Mouse (Mus musculus) adrenal gland, postnatal 10 days (tissue): Measurements from ENCODE around the gene Ccl3. TPM values are rescaled to one million over a fixed set of nuclear protein-coding genes. Genes with fewer than 3 reads are reported as not detected.

Source experiments
- DNase-seq: peaks from one replicate; pipeline ENCODE4 v3.0.0; 2021; ENCODE audit warnings: mixed read lengths
- long read RNA-seq, 2 experiments: library from polyadenylated mRNA; stranded (forward); transcript quantifications; one replicate each; pipeline ENCODE4 v2.0.0; 2021
- total RNA-seq, 2 experiments: library from RNA; stranded (reverse); gene quantifications; 2 replicates each; pipeline ENCODE4 v1.2.3; 2021

Gene Ccl3
- under 1 TPM in 1 of 2 experiments, not detected in 1; 0.36 TPM for total RNA-seq
- long read RNA-seq, experiment 1: 0 reads
- long read RNA-seq, experiment 2: 0 reads

- DNase-seq: no peak
These were observed at the start of gene Ccl3 for GRCm38 (mm10) chr11:83649305-83649841. Gene Ccl3 (minus strand): TSS chr11:83649355.

GRCm38 (mm10) chr11:83692008-83692407, 42.9 kb upstream of the Ccl3 start:
- no peak for DNase-seq

GRCm38 (mm10) chr11:83689918-83690317, 40.8 kb upstream of the Ccl3 start:
- no peak for DNase-seq

- DNase-seq: no peak
These were observed 26.5 kb upstream of the Ccl3 start for GRCm38 (mm10) chr11:83675665-83676064.

GRCm38 (mm10) chr11:83671743-83672142, 22.6 kb upstream of the Ccl3 start:
- peak; percentile 36 for DNase-seq

- no peak for DNase-seq
These were observed 14.4 kb upstream of the Ccl3 start for GRCm38 (mm10) chr11:83663532-83663931.

- no peak for DNase-seq
These were observed 13.0 kb upstream of the Ccl3 start, which contains the start of gene Ccl4 for GRCm38 (mm10) chr11:83662204-83662603. Gene Ccl4 (plus strand): TSS chr11:83662584.

GRCm38 (mm10) chr11:83658797-83659196, 9.6 kb upstream of the Ccl3 start:
- no peak for DNase-seq

- DNase-seq: no peak
These were observed 8.4 kb upstream of the Ccl3 start for GRCm38 (mm10) chr11:83657508-83657907.

GRCm38 (mm10) chr11:83654606-83655005, 5.5 kb upstream of the Ccl3 start:
- no peak for DNase-seq

- DNase-seq: peak; percentile 16
These were observed 2.6 kb downstream of the Ccl3 start for GRCm38 (mm10) chr11:83646356-83647149.

GRCm38 (mm10) chr11:83645521-83645920, 3.6 kb downstream of the Ccl3 start, which contains the start of gene Rpl9-ps1:
Gene Rpl9-ps1 (minus strand): TSS chr11:83645621.
- DNase-seq: no peak

- DNase-seq: no peak
These were observed 7.9 kb downstream of the Ccl3 start for GRCm38 (mm10) chr11:83641216-83641615.

GRCm38 (mm10) chr11:83640141-83640540, 9.0 kb downstream of the Ccl3 start:
- no peak for DNase-seq

GRCm38 (mm10) chr11:83639533-83639932, 9.6 kb downstream of the Ccl3 start:
- no peak for DNase-seq

GRCm38 (mm10) chr11:83638934-83639333, 10.2 kb downstream of the Ccl3 start:
- no peak for DNase-seq

GRCm38 (mm10) chr11:83636742-83637235, 12.4 kb downstream of the Ccl3 start:
- no peak for DNase-seq

- DNase-seq: no peak
These were observed 14.3 kb downstream of the Ccl3 start for GRCm38 (mm10) chr11:83634898-83635297.

GRCm38 (mm10) chr11:83634425-83634824, 14.7 kb downstream of the Ccl3 start:
- no peak for DNase-seq

GRCm38 (mm10) chr11:83632744-83633143, 16.4 kb downstream of the Ccl3 start:
- peak; percentile 10 for DNase-seq

- DNase-seq: no peak
These were observed 18.1 kb downstream of the Ccl3 start for GRCm38 (mm10) chr11:83631065-83631464.

GRCm38 (mm10) chr11:83630630-83631029, 18.5 kb downstream of the Ccl3 start:
- DNase-seq: no peak

GRCm38 (mm10) chr11:83628808-83629207, 20.3 kb downstream of the Ccl3 start:
- no peak for DNase-seq

- no peak for DNase-seq
These were observed 25.6 kb downstream of the Ccl3 start for GRCm38 (mm10) chr11:83623586-83623985.
